Mouse (Mus musculus): Measurements from ENCODE around the gene Sergef. TPM values are rescaled to one million over a fixed set of nuclear protein-coding genes. Genes with fewer than 3 reads are reported as not detected.

Sergef gene
- polyA plus RNA-seq, 1 experiment, result 6.3 TPM

GRCm38 (mm10) chr7:46448922-46449645 is 190.5 kb downstream of the Sergef start:
- TF ChIP-seq CTCF (IDR thresholded peaks at IDR 0.05; ENCODE audit: borderline replicate concordance, insufficient read depth, low read length), result no peak
- no peak for TF ChIP-seq POLR2A (IDR thresholded peaks at IDR 0.05; ENCODE audit: low read depth, low read length)
- Histone ChIP-seq H3K4me3 (ENCODE audit: insufficient read depth, low read length) (no peak overlapping the region), H3K4me1 (ENCODE audit: control insufficient read depth, insufficient read depth, low read length) (no peaks in the 10 kb centered on the region), H3K27ac (ENCODE audit: insufficient read depth, low read length) (no peak overlapping the region)

GRCm38 (mm10) chr7:46447473-46448165 is 192.0 kb downstream of the Sergef start:
- Histone ChIP-seq H3K4me3 (ENCODE audit: insufficient read depth, low read length) (no peak overlapping the region), H3K27ac (ENCODE audit: insufficient read depth, low read length) (no peak overlapping the region), H3K4me1 (ENCODE audit: control insufficient read depth, insufficient read depth, low read length) (no peaks in the 10 kb centered on the region)
- TF ChIP-seq POLR2A (IDR thresholded peaks at IDR 0.05; ENCODE audit: low read depth, low read length) (no peak), CTCF (IDR thresholded peaks at IDR 0.05; ENCODE audit: borderline replicate concordance, insufficient read depth, low read length) (no peak)

GRCm38 (mm10) chr7:46445896-46446295 is 193.7 kb downstream of the Sergef start:
- H3K4me1 ChIP-seq (ENCODE audit: control insufficient read depth, insufficient read depth, low read length), result no peaks in the 10 kb centered on the region
- no peak overlapping the region for H3K27ac ChIP-seq (ENCODE audit: insufficient read depth, low read length)
- no peak overlapping the region for H3K4me3 ChIP-seq (ENCODE audit: insufficient read depth, low read length)
- TF ChIP-seq CTCF (IDR thresholded peaks at IDR 0.05; ENCODE audit: borderline replicate concordance, insufficient read depth, low read length) (no peak), POLR2A (IDR thresholded peaks at IDR 0.05; ENCODE audit: low read depth, low read length) (no peak)

- TF ChIP-seq POLR2A (IDR thresholded peaks at IDR 0.05; ENCODE audit: low read depth, low read length), result no peak
- TF ChIP-seq CTCF (IDR thresholded peaks at IDR 0.05; ENCODE audit: borderline replicate concordance, insufficient read depth, low read length), result no peak
- Histone ChIP-seq H3K27ac (ENCODE audit: insufficient read depth, low read length) (no peak overlapping the region), H3K4me3 (ENCODE audit: insufficient read depth, low read length) (no peak overlapping the region), H3K4me1 (ENCODE audit: control insufficient read depth, insufficient read depth, low read length) (no peaks in the 10 kb centered on the region)
These were observed 196.4 kb downstream of the Sergef start for GRCm38 (mm10) chr7:46443163-46443562.

- H3K27ac ChIP-seq (ENCODE audit: insufficient read depth, low read length), result no peak overlapping the region
- no peaks in the 10 kb centered on the region for H3K4me1 ChIP-seq (ENCODE audit: control insufficient read depth, insufficient read depth, low read length)
- no peak for TF ChIP-seq POLR2A (IDR thresholded peaks at IDR 0.05; ENCODE audit: low read depth, low read length)
- TF ChIP-seq CTCF (IDR thresholded peaks at IDR 0.05; ENCODE audit: borderline replicate concordance, insufficient read depth, low read length), result no peak
- H3K4me3 ChIP-seq (ENCODE audit: insufficient read depth, low read length), result no peak overlapping the region
These were observed 201.0 kb downstream of the Sergef start for GRCm38 (mm10) chr7:46438537-46439141.

GRCm38 (mm10) chr7:46435833-46436232 is 203.8 kb downstream of the Sergef start:
- TF ChIP-seq CTCF (IDR thresholded peaks at IDR 0.05; ENCODE audit: borderline replicate concordance, insufficient read depth, low read length), result no peak
- TF ChIP-seq POLR2A (IDR thresholded peaks at IDR 0.05; ENCODE audit: low read depth, low read length), result no peak
- H3K27ac ChIP-seq (ENCODE audit: insufficient read depth, low read length), result no peak overlapping the region
- H3K4me3 ChIP-seq (ENCODE audit: insufficient read depth, low read length), result no peak overlapping the region
- no peaks in the 10 kb centered on the region for H3K4me1 ChIP-seq (ENCODE audit: control insufficient read depth, insufficient read depth, low read length)

- Histone ChIP-seq H3K4me3 (ENCODE audit: insufficient read depth, low read length) (no peak overlapping the region), H3K4me1 (ENCODE audit: control insufficient read depth, insufficient read depth, low read length) (no peaks in the 10 kb centered on the region), H3K27ac (ENCODE audit: insufficient read depth, low read length) (no peak overlapping the region)
- TF ChIP-seq POLR2A (IDR thresholded peaks at IDR 0.05; ENCODE audit: low read depth, low read length) (no peak), CTCF (IDR thresholded peaks at IDR 0.05; ENCODE audit: borderline replicate concordance, insufficient read depth, low read length) (no peak)
These were observed 205.7 kb downstream of the Sergef start for GRCm38 (mm10) chr7:46433874-46434273.

- no peak overlapping the region for H3K4me3 ChIP-seq (ENCODE audit: insufficient read depth, low read length)
- H3K27ac ChIP-seq (ENCODE audit: insufficient read depth, low read length), result no peak overlapping the region
- no peaks in the 10 kb centered on the region for H3K4me1 ChIP-seq (ENCODE audit: control insufficient read depth, insufficient read depth, low read length)
- no peak for TF ChIP-seq CTCF (IDR thresholded peaks at IDR 0.05; ENCODE audit: borderline replicate concordance, insufficient read depth, low read length)
- no peak for TF ChIP-seq POLR2A (IDR thresholded peaks at IDR 0.05; ENCODE audit: low read depth, low read length)
These were observed 214.6 kb downstream of the Sergef start for GRCm38 (mm10) chr7:46425012-46425411.

GRCm38 (mm10) chr7:46423951-46424350 is 215.7 kb downstream of the Sergef start:
- no peak for TF ChIP-seq CTCF (IDR thresholded peaks at IDR 0.05; ENCODE audit: borderline replicate concordance, insufficient read depth, low read length)
- TF ChIP-seq POLR2A (IDR thresholded peaks at IDR 0.05; ENCODE audit: low read depth, low read length), result no peak
- no peak overlapping the region for H3K4me3 ChIP-seq (ENCODE audit: insufficient read depth, low read length)
- no peak overlapping the region for H3K27ac ChIP-seq (ENCODE audit: insufficient read depth, low read length)
- H3K4me1 ChIP-seq (ENCODE audit: control insufficient read depth, insufficient read depth, low read length), result no peaks in the 10 kb centered on the region
